Mouse (Mus musculus): ENCODE measurements around the gene Zfp691.
A peak's percentile ranks its signal among the peaks of the same experiment; 100 is the strongest.

The Zfp691 gene

DNA sequence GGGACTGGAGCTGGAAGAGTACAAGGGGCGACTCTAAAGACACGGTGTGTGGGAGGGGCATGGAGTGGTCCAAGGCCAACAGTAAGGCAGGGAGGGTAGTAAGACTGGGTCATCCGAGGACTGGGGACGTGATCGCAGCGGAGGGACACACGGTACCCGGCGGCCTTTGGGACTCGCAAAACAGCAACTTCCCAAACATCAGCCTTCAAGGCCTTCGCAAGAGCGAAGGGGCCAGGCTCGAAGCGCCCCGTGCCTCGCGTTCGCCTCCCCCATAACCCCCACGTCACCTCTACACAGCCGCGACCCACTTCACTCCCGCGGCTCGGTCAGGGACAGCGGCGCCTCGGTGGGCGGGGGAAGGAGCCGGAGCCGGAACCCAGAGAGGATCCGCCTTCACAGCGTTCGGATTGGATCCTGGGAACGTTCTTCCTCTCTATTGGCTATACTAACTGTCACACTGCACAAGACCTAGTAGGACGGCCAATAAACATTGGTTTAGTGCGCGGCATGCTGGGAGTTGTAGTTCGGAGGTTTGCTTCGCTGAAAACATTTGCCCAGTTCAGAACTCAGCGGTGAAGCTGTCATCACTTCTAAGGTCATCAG is at the start of gene Zfp691:
Zfp691 (minus strand) TSS at position 345 of the 603 bp plus-strand sequence.
- DNase-seq (ENCODE audit: low spot score in 2 of 2): peak; percentile 93 to 98

DNA sequence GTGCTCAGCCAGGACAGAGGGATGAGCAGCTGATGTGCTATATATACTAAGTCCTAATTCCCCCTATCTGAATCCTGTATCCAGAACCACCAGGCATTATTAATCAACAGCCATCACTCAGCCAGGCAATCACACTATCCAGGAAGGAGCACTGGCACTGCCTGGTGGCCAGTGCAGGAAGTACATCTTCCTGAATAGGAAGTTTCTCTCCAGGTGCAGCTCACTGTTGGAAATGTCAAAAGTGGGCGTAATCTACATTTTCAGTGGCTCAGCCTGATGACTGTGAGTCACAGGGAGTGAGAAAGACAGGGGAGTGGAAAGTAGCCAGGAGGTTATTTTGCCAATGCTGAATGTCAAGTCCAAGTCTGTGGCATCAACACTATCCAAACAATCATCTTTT is 49.7 kb upstream of the Zfp691 start:
- DNase-seq (ENCODE audit: low spot score in 2 of 2): peak in 1 of 2 experiments; percentile 26

DNA sequence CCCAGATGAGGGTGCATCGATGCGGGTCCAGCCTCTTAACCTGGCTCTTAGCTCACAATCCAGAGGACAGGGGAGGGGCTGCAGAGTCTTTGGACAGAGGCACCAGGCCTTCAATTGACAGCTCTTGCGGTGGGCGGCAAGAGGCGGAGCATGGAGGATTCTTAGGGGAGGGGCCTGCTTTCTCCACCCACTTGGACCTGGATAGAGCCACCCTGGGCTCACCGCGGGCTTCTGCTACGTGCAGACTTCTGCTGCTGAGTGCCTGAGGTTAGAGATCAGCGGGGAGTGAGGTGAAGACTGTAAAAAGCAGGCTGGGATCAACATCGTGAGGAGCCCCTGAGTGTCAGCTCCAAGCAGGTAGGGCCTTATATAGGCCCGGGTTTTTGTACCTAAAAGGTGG is 44.2 kb upstream of the Zfp691 start, which contains the start of gene Tmem269:
Tmem269 (minus strand) TSS at position 49 of the 400 bp plus-strand sequence.
- DNase-seq (ENCODE audit: low spot score in 2 of 2): no peak

DNA sequence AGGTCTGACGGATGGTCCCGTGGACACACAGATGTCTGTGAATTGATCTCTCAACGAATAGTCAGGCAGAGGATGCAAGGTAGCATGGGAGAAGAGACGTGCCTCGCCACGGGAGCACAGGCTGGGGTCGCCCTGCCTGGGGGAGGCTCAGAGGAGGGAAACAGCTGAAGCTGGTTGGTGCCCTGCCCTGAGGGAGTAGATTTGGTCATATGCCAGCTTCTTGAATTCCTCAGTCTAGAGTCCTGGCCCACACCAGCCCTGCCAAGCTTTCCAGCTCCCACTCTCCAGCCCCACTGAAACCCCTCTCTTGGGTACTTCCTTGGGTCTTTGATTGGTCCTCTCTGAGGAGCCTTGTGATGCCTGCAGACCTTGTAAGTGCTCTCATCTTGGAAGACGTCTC is 42.7 kb upstream of the Zfp691 start:
- no peak for DNase-seq (ENCODE audit: low spot score in 2 of 2)

DNA sequence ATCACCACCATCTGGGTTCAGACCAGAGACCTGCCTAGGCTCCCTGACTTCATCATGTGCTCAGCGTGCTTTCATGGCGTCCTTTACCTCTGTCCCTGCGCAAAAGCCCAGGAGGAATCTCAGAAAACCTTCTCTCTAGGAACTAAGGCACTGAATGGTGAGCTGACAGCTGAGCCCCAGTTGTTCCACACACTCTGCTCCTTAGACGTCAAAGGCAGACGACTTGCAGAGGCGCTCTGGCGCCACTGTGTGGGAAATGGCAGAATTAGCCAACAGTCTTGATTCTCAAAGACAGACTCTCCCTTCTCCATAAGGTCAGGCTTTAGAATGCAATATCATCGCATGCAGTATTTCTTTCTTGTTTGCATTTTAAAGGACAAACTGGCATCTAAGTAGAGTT is 30.7 kb upstream of the Zfp691 start:
- DNase-seq (ENCODE audit: low spot score in 2 of 2): peak; percentile 43 to 72

DNA sequence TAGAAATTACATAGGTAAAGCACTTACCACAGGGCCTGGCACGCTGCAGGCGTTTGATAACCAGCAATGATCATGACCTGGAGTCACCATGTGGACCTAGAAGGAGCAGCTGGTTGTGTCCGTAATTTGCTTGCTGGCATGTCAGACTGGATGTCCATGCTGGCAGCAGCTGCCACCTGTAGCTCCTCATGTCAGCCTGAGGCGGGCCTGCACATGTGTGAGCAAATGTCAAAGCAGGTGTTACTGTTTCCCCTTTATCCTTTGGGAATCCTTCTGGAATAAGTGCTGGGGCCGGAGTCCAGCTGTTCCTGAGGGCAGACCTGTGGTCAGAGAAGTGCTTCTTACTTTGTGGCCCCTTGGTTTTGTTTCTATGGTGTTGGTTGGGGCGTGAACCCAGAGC is 24.1 kb upstream of the Zfp691 start:
- no peak for DNase-seq (ENCODE audit: low spot score in 2 of 2)

DNA sequence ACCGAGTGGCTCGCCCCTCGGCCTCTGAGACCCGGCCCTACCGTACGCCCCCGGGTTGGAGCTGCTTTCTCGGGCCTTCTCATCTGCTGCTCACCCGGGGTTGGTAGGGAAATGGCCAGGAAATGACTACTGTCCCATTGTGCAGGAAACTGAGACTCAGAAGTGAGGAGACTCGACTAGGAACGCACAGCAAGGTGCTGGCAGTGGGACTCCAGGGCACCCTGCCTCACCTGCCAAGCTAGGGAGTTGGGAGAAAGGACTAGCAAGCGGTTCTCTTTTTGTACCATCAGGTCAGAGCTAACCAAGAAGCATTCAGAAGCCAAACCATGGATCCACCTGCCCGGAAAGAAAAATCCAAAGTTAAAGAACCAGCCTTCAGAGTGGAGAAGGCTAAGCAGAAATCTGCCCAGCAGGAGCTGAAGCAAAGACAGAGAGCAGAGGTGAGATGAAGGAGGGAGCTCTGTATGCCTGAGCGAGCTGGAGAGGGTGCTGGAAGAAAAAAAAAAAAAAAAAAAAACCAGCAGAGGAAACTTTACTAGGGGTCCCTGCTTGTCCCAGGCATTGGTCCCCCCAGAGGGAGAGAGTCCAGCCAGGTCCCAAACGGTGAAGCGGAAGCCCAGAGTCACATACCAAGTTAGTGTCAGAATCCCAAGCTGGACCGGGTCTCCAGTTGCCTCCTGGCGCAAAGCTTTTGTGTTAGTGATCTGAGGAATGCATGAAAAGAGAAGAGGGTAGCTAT is 21.8 kb upstream of the Zfp691 start:
- no peak for DNase-seq (ENCODE audit: low spot score in 2 of 2)

DNA sequence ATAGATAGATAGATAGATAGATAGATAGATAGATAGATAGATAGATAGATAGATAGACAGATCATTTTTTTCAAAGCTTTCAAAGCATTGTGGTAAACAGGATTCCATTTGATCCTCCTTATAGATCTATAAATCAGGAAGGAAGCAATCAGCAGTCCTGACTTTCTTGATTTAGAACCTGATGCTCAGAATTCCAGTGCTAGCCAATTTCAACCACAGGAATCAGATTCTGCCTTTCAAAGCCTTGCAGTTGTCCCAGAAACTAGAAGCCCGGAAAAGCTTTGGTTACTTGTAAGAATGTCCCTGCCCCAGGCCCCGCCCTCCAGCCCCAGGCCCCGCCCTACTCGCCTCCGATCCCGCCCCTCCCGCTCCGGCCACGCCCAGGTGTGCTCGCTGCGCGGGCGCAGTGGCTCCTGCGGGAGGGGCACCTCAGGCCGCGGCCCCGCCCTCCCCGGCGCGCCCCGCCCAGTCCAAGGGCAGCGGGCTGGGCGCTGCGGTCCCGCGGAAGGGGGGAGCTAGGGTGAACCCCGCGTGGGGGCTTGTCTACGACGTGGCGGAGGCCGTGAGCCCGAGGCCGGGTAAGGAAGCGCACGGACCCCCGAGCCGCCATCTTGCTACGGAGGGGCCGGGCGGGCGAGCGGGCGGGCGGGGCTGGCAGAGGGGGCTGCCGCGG is 21.1 kb upstream of the Zfp691 start, which contains the start of gene Svbp:
Svbp (plus strand) TSS at position 398 of the 673 bp plus-strand sequence.
- peak; percentile 74 to 77 for DNase-seq (ENCODE audit: low spot score in 2 of 2)

DNA sequence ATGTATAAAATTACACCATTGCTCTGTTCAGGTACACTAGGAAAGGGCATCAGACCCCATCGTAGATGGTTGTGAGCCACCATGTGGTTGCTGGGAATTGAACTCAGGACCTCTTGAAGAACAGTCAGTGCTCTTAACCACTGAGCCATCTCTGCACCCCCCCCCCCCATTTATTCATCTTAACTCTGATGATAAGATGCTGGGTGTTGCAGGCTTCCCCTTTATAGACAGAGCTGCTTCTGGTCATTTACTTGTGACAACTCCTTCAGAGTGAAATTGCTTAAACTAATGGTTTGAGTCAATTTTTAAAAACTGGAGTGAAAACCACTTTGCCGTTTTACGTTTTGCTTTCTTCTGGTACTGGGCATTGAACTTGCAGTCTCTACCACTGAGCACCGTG is 18.8 kb upstream of the Zfp691 start:
- DNase-seq (ENCODE audit: low spot score in 2 of 2): no peak

DNA sequence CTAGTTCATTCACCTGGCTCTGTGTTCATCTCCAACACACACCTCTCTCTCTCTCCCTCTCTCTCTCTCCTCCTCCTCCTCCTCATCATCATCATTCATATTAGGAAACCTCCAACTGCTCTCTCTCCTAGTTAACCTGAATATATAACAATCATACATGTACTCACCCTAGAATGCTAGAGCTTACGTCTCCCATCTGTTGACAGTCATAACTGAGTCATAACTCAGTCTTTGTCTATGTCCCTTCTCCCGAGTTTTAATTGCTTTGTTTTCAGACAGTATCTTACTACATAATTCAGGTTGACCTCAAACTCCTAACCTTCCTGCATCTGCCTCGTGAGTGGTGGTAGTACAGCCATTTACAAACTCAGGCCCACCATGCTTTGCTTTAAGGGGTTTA is 17.3 kb upstream of the Zfp691 start:
- DNase-seq (ENCODE audit: low spot score in 2 of 2): no peak

DNA sequence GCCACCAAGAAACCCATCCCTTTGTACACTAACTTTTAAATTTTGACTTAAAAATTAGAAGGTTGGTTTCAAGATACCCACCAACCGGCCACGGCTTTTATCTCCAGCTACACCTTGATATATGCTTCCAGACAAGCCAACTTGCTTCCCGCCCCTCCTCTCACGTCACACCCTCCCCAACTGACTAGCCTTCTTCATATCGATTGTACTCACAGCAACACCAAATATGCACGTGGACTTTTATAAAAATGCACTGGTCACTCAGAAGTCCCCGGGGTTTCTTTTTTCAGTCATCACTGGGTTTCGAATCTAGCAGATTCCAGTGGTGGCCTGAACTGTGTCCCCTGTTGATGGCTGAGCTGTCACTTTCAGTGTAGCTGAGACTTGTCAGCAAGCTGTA is 16.6 kb upstream of the Zfp691 start:
- DNase-seq (ENCODE audit: low spot score in 2 of 2): no peak

DNA sequence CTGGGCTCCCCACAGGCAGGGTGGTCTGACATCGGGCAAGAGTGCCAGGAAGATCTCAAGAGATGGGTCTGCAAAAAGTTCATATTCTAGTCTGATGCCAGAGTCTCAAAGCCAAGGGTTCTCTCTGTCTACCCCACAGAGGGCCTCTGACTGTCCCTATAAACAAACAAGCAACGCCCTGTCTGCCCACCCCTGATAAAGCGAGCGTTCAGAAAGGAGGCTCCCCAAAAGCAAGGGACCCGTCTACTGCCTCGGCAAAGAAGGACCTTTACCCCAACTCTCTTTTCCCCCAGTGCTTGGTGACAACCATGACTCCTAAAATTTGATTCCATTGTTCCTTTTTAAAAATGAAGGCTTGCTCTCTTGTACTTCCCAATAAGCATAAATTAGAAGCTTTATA is 15.9 kb upstream of the Zfp691 start, which contains the start of gene Ermap:
Ermap (minus strand) TSS at position 148 of the 400 bp plus-strand sequence.
- no peak for DNase-seq (ENCODE audit: low spot score in 2 of 2)

DNA sequence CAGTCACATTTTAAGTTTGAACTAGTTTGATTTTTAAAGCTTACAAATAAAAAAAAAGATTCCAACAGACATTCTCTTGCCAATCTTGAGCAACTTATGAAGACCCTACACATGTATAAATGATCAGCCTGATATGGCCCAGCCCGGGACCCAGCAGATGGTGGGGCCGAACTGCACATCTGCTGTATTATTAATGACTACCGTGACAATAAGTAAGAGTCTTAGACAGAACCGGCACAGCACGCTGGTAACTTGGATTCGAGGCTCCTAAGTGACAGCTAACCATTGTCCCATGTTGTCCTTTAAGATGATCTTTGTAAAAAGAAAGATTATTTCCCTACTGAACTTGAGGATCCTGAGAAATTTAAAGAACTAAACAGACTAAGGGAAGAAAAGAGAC is 15.4 kb upstream of the Zfp691 start:
- DNase-seq (ENCODE audit: low spot score in 2 of 2): no peak

DNA sequence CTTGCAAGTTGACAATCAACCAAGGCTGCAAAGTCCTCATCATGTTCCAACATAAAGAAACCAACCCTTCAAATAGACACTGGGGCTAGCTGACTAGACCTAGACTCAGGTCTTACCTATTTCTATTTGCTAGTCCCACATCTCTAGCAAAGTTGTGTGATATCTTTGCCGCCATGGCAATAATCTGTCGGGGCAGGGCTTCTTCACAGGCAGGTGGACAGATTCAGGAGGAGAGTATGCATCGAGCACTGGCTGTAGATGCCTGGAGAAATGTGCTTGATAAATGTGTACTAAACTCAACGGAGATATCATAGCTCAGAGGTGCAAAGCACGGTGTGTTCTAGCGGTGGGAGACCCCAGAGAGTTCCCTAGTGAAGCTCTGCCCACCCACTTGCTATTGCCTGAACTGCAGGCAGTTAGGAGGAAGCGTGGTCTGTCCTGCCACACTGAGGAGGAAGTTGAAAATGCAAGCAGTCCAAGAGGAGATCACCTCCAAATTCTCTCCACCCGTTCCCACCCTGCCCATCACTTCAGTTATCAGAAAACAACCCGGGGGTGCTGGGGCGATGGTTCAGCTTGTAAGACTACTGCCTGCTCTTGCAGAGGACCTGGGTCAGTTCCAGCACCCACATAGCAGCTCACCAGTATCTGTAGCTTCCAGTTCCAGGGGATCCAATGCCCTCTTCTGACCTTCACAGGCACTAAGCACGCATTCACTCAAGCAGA is 14.2 kb upstream of the Zfp691 start:
- DNase-seq (ENCODE audit: low spot score in 2 of 2): no peak

DNA sequence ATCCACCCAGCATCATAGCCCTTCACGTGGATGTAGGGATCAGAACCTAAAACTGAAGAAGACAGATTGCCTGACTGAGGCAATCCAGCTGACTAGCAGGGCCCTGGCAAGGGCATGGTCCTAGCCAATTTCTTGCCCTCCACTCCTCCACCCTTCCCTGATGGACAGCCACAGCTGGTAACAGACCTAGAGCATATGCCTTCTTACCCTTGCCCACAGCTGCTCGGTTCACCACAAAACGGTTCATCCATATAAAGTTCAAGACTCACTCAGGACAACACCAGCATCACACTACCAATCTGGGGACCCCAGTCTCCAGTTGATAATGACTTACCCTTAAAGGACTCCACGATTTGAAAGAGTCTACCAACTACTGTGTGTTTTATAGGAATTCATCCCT is 11.8 kb upstream of the Zfp691 start:
- DNase-seq (ENCODE audit: low spot score in 2 of 2): no peak

DNA sequence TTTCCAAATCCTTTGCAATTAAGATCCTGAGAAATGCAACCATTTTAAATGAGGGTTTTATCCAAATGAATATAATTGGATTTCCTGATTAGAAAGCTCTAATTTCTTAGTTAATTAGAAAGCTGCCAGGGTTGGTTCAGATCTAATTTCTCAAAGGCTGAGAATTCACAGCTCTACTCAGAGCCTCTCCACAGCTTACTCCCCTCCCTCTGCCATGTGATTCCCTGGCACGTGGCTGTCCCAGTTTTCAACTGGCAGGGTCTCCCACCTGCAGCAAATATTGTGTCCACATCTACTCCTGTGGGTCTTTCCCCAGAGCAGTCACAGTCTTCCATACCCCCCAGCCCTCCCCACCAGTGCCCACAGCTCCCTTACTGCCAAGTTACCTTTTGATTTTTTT is 9.5 kb upstream of the Zfp691 start:
- DNase-seq (ENCODE audit: low spot score in 2 of 2): no peak

DNA sequence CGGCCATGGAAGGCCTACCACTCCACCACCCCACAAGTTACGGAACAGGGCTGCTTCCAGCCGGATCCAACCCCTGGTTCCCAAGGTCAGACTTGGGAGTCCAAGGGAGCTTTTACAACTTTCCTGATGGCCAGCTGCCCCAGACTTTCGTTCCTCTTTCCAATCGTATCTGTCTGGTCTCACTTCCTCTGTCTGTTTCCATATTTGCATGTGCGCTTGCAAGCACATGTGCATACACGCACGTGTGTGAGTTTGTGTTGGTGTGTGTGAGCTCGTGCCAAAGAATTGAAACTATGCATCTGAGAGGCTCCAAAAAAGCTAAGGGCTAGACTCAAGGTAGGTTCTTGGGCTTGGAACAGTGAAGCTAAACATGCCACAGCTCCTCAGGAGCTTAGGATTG is 7.5 kb upstream of the Zfp691 start:
- DNase-seq (ENCODE audit: low spot score in 2 of 2): no peak

DNA sequence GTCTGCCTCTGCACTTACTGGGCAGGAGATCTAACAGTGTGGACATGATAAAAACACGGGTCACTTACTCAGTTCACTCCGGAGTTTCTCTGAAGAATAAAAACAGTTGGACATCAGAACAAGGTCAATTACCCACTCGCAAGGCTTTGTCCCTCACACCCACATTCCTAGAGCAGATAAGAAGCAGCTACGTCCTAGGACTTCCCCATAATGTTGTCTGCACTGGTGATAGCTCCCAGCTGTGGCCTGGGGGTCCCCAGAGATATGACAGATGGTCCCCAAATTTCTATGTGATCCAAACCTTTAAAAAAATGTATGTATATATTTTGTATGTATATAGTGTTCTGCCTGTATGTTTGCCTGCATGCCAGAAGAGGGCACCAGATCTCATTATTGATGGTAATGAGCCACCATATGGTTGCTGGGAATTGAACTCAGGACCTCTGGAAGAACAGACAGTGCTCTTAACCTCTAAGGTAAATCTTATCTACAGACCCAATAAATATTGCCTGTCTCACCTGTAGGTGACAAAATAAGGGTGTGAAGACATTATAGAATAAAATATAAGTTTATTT is 6.2 kb upstream of the Zfp691 start:
- no peak for DNase-seq (ENCODE audit: low spot score in 2 of 2)

DNA sequence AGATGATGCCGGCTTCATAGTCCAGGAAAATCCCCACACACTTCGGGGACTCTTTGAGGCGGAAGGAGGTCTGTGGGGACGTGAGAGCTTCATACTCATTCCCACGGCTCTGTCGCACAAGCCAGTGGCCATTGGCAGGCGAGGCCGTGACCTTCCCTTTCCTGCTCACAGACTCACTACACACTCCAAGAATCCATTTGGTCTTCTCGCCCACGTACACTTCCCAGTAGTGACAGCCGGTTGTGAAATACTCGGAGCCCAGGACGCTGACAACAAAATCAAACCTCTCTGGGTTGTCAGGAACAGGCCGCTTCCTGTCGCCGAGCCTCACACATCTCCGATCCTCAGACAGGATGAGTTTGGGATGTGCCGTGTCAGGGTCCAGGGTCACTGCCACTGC is 4.3 kb upstream of the Zfp691 start:
- DNase-seq (ENCODE audit: low spot score in 2 of 2): no peak

DNA sequence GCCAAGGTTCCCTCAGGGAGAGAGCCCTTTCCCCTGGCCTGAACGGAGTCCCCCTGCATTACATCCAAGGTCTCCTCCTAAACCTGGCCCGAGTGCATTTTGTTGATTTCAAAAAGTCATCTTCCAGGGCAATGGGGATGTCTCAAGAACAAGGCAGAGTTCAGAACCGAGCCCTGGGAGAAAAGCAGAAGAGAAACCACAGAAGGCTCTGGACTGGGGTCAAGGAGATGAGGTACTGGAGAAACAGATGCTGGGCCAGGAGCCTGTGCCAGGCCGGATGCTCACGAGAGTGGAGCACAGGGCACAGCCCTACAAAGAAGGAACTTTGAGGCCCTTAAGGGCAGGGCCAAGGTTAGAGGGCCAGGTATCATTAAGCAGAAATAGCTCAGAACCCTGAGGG is 3.7 kb upstream of the Zfp691 start:
- DNase-seq (ENCODE audit: low spot score in 2 of 2): no peak

DNA sequence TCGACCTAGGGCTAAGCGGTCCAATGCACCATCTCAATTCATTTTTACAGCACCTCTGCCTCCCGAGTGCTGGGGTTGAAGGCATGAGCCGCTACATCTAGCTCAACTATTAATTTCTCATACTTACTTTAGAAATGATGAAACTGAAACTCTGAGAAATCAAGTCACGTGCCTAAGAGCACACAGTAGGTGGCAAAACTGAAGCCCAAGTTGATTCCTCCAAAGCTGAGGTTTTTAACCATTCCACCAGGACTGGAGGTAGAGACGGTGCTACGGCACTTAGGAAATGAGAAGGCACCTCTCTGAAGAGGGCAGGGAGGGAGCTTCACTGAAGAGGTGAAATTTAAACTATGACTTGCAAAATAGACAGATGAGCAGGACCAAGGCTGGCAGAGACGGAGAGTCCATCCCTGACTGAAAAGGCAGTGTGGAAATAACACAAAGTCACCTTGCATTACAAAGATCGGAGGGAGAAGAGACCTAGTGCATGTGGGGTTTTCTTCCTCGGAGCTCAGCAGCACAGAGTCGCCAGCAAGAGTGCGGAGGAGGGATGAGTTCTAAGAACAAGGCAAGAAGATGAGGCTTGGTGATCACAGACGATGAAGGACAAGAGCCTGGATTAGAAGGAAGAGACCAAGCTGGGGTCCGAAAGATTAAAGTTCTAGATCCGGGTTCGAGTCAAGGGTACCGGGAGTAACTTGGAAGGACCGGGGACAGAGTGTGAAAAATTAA is 910 bp downstream of the Zfp691 start:
- peak; percentile 36 to 38 for DNase-seq (ENCODE audit: low spot score in 2 of 2)
